ENCODE assay signal across 18 mouse cellular contexts in genomic region chr7:34787171-34787570, GRCm38 (mm10). TPM values are rescaled to one million over a fixed set of nuclear protein-coding genes. Genes with fewer than 3 reads are reported as not detected.
"Had no signal": no experiment of that assay in that cellular context is flagged by ENCODE, and none has a peak within 500 bp of the region (broad histone marks: within the 10 kb centered on the region; RNA-seq: fewer than 3 reads in every experiment).

No protein-coding gene starts in this region.

- H3K36me3 ChIP-seq: liver, embryonic 13.5 days; midbrain, embryonic 12.5 days; midbrain, embryonic 15.5 days had no signal

- H3K4me1 ChIP-seq: liver, embryonic 13.5 days had no signal

- H3K27ac ChIP-seq: left cerebral cortex, adult 2 months; liver, embryonic 13.5 days; midbrain, embryonic 12.5 days; midbrain, embryonic 15.5 days had no signal

- DNase-seq: kidney, adult 18-20 months; kidney, adult 9 months; kidney, postnatal 36 days; layer of hippocampus, postnatal 36 days; liver, embryonic 13.5 days; lung, adult 2 months; lung, postnatal 14 days; lung, postnatal 4 days; thymus, adult 2 months; thymus, postnatal 25 days had no signal

- H3K4me3 ChIP-seq: left cerebral cortex, adult 2 months; liver, embryonic 13.5 days; midbrain, embryonic 12.5 days; midbrain, embryonic 15.5 days; myocyte had no signal

- H3K9me3 ChIP-seq: liver, embryonic 13.5 days; midbrain, embryonic 12.5 days; midbrain, embryonic 15.5 days had no signal

- H3K4me2 ChIP-seq: liver, embryonic 13.5 days; midbrain, embryonic 12.5 days; midbrain, embryonic 15.5 days had no signal

- H3K27me3 ChIP-seq: liver, embryonic 13.5 days; midbrain, embryonic 12.5 days; midbrain, embryonic 15.5 days had no signal

- H3K9ac ChIP-seq: liver, embryonic 13.5 days; midbrain, embryonic 12.5 days; midbrain, embryonic 15.5 days had no signal

- ATAC-seq: intestine, embryonic 16.5 days; midbrain, embryonic 15.5 days had no signal

RNA-seq across cellular contexts. Expression of gene Chst8, which starts 25.3 kb away (rescaled TPM):
- total RNA-seq: megakaryocyte progenitor cell, adult 5-6 weeks; megakaryocyte-erythroid progenitor cell, adult 5-6 weeks; monocyte, adult 5-6 weeks had no signal
- polyA plus RNA-seq: myocyte had no signal
